Mouse (Mus musculus) spleen, adult 2 months (tissue): Measurements from ENCODE around the gene Hormad2.

Source experiments
- CTCF ChIP-seq: fragments of 200-500 bp; IDR thresholded peaks from 2 replicates; pipeline ENCODE4 v1.5.1; 2011; ENCODE audit warnings: mild to moderate bottlenecking, inconsistent platforms; ENCODE audit not compliant: insufficient read depth, insufficient read length, insufficient replicate concordance; ENCODE audit errors: extremely low read depth
- POLR2A ChIP-seq: fragments of 200-500 bp; IDR thresholded peaks from 2 replicates; pipeline ENCODE4 v1.6.1; 2011; ENCODE audit warnings: low read depth, low read length, inconsistent platforms

- TF ChIP-seq CTCF (no peak), POLR2A (no peak)
Measured at GRCm38 (mm10) chr11:4437318-4437717, 3.6 kb downstream of the Hormad2 start.
